Mouse (Mus musculus) urinary bladder, postnatal 25 days (tissue): ENCODE measurements around the gene P2rx2.

Source experiments
- DNase-seq: peaks from one replicate; pipeline ENCODE4 v3.0.0; 2022; ENCODE audit warnings: low spot score

P2rx2 gene

GRCm38 (mm10) chr5:110330508-110330907 is 12.5 kb downstream of the P2rx2 start:
- DNase-seq: no peak

- DNase-seq: no peak
These were observed 29.9 kb downstream of the P2rx2 start for GRCm38 (mm10) chr5:110313127-110313526.

- DNase-seq: no peak
These were observed 34.2 kb downstream of the P2rx2 start for GRCm38 (mm10) chr5:110308861-110309260.

GRCm38 (mm10) chr5:110300591-110300990 is 42.4 kb downstream of the P2rx2 start:
- no peak for DNase-seq

- DNase-seq: no peak
These were observed 46.4 kb downstream of the P2rx2 start for GRCm38 (mm10) chr5:110296637-110297036.

- no peak for DNase-seq
These were observed 51.4 kb downstream of the P2rx2 start for GRCm38 (mm10) chr5:110291649-110292048.
